Mouse (Mus musculus): Measurements from ENCODE around the gene Dedd. TPM values are rescaled to one million over a fixed set of nuclear protein-coding genes. Genes with fewer than 3 reads are reported as not detected.
"Not testable (repeated sequence)": the region's sequence is repeated elsewhere in the genome, so short reads cannot be mapped to it uniquely, and the experiment has no call there.

Dedd gene
- total RNA-seq, 2 experiments from 2014 or later, result 28.5 to 29.8 TPM

DNA sequence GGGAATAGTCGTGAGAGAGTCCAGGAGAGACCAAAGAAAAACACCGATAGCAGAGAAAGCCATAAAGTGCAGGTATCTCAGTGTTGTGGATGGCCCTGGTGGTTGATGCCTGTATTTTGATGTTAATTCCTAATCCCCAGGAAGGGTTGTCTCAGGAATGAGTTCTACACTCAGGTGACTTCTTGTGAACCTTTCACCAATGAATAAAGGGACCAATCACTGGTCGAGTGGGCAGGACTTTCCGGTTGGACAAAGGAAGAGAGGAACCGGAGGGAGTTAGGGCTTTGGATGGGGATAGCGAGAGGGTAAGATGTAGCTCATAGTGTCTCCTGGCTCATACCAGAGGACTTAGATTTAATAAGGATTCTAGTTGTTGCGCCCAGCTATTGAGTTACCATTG lies 9.2 kb upstream of the Dedd start:
- no peak for DNase-seq

DNA sequence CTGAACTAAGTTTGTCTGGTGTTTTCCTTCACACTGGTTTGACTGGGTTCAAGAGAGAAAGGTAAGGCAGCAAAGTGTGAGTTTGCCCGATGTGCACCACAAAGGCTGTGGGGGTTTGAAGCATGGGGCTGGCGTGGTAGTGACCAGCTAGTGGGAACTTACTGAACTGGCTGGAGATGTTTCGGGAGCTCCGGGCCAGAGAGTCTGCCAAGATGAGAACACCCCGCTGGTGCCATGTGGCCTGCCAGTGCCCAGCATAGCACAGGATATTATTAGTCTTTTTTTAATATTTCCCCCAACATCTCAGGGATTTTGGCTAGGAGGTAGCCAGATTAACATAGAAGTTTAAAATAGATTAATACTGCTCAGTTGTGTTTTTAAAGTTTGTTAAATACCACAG lies 8.8 kb upstream of the Dedd start:
- DNase-seq, result no peak

DNA sequence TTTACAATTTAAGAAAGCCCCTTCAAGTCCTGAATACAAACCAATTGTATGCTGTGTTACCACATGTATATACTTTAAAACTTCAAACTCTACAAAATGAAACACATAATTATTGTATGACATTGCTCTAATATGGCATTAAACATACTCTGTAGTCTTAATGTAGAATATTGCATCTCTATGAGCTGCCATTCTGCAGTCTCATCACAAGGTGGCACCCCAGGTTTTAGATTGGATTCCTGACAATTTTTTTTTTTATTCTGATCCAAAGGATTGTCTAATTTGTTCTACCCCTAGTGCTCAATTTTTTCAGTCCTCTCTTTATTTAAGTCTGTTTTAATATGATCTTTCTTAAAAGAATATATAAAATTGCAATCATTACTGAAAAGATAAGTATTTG lies 7.5 kb upstream of the Dedd start:
- DNase-seq, result peak; percentile 35

DNA sequence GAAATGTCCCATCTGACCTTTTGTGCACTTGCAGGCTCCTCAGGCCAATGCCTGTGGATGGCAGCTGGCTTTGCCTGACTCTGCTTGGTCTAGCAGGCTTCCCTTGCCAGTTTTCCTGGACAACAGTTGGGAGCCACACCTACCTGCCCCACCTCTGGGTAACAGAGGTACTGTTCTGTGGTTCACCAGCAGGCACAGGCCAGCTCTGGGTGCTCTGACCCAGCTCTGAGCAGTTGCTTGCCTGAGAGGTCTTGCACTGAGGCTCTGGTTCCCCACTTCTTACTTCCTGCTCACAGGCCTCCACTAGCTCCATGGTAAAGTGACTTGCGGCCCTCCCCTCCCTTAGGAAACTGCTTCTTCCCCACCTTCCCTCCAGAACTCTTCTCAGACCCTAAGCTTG lies 6.9 kb upstream of the Dedd start:
- no peak for DNase-seq

DNA sequence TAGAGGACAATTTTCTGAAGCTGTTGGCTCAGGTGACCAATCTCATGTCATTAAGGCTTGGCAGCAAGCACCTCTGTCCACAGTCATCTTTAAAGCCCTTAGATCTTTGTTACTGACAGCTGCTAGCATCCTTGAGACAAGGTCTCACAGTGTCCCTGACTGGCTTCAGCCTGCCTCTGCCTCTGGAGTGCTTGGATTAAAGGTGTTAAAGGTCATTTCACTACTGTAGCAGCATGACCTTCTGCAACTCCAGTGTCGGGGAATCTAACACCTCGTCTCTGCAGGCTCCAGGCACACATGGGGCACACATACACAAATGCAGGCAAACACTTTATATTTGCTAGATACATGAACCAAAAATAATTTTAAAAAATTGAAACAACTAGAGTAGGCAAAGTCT lies 3.4 kb upstream of the Dedd start:
- DNase-seq, result no peak

DNA sequence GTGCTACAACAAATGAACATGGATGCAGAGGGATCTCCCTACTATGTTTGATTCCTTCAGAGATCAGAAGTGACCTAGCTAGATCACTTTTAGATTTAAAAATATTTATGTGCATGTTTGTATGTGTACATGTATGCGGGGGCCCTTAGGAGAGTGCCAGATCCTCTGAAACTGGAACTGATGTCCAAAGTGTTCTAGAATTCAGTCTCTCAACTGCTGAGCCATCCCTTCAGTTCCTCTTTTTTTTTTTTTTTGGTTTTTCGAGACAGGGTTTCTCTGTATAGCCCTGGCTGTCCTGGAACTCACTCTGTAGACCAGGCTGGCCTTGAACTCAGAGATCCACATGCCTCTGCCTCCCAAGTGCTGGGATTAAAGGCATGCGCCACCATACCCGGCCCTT lies 2.4 kb upstream of the Dedd start:
- DNase-seq, result not testable (repeated sequence)

DNA sequence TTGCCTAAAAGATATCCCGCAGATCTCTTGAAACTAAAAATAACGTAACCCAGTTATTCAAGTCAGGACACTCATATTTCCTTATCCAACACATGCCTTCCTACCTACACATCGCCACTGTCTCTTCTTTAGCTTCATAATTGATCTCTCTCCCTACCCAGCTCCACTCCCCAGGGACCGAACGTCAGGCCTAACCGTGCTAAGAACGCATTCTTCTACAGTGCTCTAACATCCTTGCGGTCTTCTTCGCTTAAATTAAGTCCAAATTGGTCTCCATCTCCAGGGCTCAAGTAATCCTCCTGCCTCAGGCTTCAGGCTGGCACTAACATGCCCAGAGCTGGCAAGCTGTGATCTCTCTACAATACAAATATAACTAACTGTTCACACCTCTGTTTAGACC lies 701 bp upstream of the Dedd start:
- no peak for DNase-seq

DNA sequence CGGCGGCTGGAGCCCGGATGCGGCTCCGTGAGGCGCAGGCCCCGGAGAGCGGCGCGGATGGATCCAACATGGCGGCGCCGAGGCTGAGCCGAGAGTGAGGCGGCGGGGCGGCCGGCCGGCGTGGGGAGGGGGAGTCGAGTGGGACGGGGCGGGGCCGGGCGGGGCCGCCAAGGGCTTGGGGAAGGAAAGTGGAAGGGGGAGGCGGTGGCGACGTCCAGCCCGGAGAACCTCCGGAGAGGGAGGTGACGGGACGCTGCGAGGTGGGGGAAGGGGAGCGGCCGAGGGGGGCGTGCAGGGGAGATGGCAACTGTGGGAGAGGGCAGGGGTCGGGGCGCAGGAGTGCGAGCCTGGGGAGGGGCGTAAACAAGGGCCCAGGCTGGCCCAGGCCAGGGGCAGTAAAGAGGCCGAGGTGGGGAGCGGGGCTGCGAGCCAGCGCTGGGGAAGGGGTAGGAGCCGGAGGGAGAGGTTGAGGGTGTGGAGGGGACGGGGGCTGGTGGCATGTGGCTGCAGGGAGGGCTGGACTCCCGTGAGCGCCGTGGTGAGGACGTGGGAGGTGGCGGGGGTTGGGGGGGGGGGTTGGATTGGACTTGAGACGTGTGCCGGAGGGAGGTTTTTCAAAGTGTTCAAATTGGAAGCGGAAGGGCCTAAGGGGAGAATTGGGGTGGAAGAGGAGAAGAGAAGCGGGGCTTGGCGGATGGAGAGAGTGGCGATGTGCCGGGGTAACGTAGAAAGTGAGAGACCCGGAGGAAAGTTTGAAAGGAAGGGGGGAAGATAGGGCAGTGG lies 679 bp downstream of the Dedd start:
- peak; percentile 86 for DNase-seq

DNA sequence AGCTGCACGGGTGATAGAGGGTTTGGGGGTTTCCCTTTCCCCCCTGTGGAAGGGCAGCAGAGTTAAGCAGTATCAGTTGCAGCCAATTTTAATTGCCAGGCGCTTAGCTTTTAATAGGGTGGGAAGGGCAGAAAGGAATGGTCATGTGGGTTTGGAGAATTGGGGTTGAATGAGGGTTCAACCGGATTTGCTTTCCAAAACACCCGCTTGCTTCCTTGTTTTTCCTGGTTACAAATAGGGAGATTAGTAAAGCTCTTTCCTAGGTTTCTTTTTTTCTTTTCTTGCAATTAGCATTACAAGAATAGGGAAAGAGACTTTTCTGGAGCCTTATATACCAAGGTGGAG lies 1.2 kb downstream of the Dedd start:
- DNase-seq, result no peak

DNA sequence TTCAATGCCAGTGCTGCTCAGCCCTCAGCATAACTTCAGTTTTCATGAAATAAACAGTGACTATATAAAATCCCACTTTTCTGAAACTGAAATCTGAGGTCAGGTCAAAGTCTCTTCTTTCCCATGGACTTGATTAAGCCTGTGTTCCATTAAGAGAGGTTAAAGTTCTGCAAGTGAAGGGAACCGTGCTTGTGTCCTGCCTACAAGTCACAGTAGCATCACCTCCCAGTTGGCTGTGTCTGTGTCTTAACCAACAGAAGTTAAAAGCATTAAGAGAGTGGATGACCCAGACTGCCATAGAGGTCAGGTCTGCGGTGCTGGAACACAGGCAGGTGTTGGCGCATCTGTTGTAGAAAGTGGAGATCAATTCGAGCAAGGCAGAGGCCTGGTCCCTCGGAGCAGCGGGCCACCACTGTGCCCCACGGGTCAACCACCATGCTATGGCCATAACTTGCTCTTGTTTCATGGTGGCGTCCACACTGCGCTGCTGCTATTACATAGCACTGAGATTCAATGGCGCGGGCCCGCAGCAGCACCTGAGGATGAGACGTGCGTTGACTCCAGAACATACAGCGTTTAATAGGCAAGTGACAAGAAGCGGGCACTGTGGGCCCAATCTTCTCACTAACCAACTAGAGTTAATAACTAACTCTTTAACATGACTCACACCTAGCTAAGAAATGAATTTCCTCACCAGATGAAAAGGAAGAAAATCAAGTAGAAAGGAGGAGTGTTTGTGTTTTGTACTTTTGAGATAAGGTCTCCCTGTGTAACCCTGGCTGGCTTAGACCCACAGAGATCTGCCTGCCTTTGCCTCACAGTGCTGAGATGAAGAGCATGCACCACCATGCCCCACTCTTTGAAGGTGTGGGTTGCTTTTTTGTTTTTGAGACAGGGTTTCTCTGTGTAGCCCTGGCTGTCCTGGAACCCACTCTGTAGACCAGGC lies 13.6 kb downstream of the Dedd start:
- DNase-seq, result no peak

DNA sequence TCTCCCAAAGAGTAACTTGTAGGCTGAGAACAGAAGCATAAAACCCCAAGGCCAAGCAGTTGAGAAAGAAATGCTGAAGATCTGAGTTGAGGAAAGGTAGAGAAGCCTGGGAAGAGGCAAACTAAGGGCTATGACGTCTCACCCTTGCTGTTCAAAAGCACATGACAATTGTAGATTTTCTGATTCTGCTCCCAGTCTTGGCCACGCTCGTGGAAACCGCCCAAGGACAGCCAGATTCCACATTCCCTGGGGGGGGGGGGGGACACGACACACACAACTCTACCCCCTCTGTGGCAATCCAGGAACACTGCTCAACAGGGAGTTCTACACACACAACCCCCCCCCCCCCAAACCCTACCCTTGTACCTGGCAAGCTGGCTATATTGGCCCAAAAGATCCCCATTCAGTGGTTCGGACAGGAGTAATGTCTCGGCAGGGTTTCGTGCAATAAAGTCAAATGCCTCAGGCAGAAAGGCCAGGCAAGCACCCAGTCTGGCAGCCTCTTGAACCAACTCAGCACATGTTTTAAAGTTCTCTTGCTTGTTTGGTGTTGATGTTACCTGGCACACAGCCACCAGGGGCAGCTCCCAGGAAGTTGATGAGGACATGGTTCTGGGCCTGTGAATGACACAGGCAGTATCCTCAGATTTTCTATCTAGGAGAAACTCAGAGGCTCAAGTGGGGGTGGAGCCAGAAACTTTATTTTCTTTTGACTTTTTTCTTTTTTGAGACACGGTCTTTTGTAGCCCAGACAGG lies 15.2 kb downstream of the Dedd start:
- peak; percentile 40 for DNase-seq

DNA sequence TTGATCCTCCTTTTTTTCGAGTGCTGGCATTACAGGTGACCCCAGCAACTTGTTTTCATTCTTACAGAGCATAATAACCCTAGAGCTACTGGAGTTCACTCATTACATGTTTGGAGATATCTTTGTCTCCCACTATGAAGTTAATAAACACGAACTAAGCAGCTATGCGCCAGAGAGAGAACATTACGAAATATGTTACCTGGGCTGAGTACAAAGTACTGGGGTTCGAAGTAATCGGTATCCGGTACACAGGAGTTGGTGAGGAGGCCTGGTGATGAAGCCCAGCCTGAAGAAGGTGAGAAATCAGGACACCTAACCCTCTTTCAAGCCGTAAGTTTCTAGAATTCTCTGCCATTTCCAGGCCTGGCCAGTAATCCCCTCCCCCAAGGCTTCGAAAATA lies 15.8 kb downstream of the Dedd start:
- DNase-seq, result no peak

DNA sequence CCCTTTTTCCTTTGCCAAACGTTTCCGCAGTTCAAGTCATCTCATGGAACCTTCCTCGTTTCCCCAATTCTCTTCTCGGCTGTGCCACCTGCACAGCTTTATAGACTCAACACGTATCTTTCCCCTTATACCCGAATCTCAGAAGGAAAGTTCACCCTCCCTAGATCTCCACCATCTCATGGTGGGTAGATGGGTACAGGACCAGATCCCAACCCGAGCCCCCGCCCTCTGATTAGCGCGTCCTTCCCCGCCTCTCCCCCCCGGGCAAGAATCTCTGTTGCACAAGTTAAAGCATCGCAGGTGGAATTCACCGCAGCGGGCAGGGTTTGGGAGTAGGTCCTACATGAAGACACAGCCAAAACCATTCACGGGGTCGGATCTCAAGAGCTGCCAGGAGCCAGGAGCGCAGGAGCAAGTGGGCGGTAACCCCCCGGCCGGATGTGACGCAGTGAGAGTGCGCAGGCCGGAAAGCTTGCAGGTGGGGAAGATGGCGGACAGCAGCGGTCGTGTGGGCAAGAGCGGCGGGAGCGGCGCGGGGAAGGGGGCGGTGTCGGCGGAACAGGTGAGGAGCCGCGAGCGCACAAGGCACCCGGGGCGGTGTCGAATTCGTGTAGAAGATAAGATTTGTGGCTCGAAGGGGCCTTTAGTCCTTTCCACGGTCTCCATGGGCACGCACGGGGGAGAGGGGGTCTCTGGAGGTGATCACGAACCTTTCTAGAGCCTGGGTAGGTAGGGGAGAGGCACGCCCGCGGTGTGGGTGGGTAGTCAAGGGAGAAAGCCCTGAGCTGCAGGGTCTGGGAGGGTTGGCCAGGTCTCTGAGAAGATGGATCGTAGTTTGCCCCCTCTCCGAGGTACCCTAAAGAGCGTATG lies 16.5 kb downstream of the Dedd start, which contains the start of the genes Nit1 and Pfdn2:
Gene Nit1, minus strand, starts transcription at position 422 of the 870 bp plus-strand sequence.
Gene Pfdn2, plus strand, starts transcription at position 446 of the 870 bp plus-strand sequence.
- DNase-seq, result peak; percentile 92

DNA sequence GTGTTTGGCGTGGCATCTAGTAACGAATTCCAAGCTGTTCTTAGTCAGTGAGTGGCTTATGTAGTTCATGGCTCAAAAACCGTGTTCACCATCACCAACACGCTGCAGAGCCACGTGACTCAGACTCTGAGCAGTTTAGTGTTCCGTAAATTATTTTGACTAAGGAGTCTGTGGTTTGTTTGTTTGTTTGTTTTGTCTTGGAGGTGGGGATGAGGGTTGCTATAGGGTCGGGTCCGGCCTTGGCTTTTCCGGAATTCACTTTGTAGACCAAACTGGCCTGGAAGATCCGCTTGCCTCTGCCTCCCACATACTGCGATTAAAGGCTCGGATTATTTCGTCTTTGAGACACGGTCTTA lies 17.1 kb downstream of the Dedd start:
- no peak for DNase-seq

DNA sequence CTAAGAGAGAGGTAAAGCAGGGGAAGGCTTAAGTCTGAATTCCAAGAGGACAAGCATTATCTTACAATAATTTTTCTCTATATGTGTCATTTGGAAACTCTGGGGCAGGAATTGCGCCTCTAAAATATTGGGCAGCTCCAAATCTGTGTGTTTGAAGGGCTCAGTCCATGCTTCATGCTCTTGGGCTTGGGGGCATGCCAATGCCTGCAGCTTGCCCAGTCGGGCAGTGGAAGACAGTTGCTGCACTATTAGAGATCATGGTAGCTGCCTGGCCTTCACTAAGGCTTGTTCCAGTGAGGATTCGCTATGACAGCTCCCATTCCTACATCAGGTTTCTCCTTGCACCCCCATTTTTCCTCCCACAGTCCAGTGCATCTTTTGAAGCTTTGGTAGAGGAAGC lies 19.7 kb downstream of the Dedd start:
- DNase-seq, result no peak

DNA sequence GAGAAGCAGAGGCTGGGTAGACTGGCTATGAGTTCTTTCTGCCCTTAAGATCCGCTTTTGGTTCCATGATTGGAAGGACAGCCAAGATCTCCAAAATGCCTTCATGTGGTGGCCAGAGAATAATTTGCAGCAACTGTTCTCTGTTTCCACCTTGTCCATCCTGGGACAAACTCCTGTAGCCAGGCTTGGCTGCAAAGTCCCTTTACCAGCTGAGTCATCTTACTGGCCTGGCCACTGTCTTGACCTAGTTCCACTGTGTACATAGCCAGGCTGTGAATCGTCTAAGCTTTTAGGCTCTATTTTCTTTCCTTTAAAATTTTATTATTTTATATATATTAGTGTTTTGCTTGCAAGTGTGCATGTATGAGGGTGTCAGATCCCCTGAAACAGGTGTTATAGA lies 20.3 kb downstream of the Dedd start:
- no peak for DNase-seq

DNA sequence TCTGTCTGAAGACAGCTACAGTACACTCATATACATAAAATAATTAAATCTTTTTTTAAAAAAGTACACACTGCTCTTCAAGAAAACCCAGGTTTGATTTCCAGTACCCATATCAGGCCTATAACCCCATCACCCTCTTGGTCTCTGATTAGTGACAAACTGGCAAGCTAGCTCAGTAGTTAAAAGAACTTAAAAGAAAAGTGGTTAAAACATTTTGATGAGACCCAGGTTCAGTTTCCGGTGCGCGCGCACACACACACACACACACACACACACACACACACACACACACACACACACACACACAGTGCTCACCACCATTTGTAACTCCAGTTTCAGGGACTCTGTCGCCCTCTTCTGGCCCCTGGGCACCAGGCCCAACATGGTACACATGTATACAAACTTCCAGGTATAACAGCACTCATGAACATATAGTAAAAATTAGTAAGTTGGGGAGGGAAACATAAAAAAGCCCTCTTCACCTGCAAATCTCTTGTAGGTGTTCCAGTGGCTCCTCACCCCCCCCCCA lies 26.9 kb downstream of the Dedd start:
- peak; percentile 32 for DNase-seq

DNA sequence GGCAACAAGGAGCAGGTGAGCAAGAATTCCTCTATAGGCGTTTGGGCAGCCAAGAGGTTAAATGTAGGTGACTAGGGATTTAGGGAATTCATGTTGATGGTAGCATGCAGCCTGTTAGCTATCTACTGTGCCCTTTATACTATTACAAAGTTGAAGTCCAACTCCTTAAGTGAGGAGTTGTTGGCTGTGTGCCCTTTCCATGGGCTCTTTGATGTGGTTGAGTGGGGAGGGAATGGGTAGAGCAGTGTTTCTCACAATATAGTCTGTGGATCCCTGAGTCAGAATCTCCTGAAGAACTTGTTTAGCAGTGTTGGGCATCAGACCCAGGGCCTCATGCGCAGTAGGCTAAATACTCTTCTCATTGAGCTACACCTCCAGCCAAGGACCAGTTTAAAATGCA lies 27.9 kb downstream of the Dedd start:
- no peak for DNase-seq

DNA sequence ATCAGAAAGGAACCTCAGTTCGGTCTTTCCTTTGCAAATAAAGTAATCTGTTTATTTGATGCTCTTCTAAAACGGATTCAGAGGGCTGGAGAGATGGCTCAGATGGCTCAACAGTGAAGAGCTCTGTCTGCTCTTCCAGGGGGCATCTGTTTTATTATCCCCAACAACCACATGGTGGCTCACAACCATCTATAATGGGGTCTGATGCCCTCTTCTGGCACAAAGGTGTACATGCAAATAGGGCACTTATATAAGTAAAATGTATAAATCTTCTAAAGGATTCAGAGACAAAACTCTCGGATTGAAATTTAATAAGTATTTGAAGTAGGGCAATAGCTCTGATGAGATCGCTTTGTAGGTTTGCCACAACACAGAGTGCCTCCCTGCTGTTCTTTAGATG lies 29.5 kb downstream of the Dedd start:
- peak; percentile 43 for DNase-seq

DNA sequence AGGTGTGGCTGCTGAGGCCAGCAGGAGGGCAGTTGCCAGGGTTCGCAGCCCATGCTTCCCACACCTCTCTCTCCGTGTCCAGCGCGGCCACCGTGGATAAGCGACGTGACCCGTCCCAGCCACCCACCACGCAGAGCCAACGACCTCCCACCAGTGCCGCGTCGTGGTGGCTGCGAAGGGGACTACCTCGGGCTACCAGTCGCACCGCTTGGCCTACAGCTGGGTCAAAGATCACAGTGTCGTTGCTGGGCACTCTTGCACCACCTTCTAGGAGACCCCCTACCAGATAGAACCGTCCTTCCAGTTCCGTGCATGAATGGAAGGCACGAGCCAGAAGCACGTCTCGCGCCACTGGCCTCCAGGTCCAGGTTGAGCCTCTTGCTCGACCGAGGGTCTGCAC lies 31.3 kb downstream of the Dedd start:
- DNase-seq, result no peak

DNA sequence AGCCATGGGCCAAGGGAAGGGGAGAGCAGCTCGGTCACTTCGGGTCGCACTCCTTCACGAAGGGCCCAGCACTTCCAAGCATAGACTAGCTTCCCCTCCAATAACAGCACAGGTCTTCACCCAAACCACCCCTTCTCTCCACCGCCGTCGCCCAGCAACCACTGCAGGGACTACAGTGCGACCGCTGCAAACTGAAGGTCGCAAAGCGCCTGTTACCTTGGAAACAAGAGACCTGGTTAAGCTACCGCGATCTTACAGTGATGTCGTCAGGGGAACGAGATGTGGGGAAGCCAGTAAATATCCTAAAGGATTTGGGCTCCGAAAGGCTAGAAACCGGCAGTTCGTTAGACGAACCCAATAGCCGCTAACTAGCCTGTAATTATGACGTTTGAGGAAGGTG lies 31.7 kb downstream of the Dedd start, which contains the start of gene Klhdc9:
Gene Klhdc9, minus strand, starts transcription at position 143 of the 400 bp plus-strand sequence.
- peak; percentile 87 for DNase-seq
